Mouse (Mus musculus): ENCODE results near the gene Dnajb4. TPM values are rescaled to one million over a fixed set of nuclear protein-coding genes. Genes with fewer than 3 reads are reported as not detected.
"Not testable (repeated sequence)": the region's sequence is repeated elsewhere in the genome, so short reads cannot be mapped to it uniquely, and the experiment has no call there.

Gene Dnajb4
- total RNA-seq, 4 experiments from 2014 or later, result 48.9 to 56.3 (median 52.6) TPM

DNA sequence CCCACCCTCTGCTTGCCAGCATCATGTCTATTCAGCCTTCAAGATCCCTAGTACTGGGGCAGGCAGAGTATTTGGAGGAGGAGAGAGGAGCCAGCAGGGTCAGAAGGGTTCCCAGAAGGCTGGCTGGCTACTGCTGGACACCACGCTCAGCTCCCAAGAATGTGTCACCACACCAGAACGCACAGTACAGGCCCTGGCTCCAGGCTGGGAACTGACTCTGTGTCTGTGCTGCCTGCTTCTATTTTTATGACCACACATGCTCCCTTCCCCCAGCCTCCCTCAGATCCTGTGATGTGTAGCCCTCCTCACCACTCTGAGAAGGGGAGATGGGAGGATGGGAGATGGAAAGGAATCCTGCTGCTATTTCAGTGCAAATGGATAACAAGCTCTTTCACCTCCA lies 64.9 kb downstream of the Dnajb4 start:
- DNase-seq, result no peak

DNA sequence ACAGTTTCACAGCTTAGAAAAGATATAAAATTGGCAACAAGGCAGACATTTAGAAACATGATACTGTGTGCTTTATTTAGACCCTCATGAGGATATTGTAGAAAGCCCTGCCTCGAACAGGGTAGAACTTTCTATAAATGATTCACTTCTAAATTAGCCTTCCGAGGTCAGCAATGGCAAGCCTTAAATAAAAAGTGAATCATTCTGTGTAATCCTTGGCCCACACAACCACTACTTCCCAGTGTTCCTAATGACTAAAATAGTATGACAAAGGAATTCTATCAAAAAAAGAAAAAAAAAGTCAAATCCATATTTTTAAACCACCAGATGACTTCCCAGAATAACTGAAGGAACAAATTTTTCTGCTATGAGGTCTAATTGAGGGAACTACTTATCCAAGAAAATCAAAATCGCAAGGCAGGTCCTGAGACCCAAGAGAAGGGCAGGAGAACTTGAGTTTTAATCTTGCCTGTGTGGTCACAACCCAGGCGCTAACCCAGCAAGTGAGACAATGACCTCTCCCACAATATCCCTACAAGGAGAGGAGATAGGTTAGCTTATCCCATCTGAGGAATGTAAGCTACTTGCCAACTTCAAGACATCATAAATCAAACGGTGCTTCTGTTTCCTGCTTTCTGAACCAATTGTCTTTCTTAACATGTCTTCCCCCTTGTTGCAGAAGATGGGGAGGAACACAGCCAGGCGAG lies 67.0 kb downstream of the Dnajb4 start:
- no peak for DNase-seq

DNA sequence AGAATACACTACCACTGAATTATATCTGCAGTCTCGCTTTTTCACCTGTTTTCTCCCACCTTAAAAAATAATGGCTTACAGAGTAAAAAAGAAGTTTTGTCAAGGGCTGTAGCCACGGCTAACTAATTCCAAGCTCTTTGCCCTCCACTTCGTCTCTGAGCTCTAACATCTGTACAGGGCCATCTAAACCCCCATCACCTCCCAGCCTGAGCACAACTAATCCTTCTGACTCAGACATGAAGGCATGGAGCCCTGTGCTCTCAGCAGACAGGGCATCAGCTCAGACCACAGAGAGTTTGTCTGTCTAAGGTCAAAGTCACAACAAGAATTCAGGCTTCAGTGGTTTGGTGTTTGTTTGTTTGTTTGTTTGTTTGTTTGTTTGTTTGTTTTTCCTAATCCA lies 68.0 kb downstream of the Dnajb4 start:
- no peak for DNase-seq

DNA sequence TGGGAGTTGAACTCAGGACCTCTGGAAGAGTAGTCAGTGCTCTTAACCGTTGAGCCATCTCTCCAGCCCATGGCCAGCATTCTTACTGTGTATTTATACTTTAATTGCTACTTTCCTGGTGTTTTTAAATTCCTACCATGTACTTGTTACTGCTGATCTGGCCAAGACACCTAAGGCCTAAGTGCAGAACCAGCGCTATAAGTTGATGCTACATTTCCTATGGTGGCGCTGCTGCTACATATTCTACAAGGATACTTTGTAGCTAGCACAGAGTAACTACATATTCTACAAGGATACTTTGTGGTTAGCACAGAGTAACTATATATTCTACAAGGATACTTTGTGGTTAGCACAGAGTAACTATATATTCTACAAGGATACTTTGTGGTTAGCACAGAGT lies 70.8 kb downstream of the Dnajb4 start:
- not testable (repeated sequence) for DNase-seq

DNA sequence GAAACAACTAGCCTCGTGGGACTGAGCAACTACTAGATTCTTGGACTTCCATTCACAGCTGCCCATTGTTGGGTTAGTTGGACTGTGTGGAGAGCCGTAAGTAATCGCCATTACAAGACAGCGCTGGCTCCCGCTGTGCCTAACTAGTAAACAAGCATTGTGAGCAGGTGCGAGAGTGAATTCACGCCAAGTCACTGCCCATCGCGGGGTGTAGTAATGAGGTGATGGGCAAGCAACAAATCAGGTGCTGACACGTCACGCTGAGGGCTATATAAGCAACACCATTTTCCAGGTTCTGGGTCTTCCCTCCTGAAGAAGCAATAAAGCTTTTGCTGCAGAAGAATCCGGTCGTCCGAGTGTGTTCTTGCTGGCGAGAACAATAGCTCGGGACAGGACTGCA lies 74.0 kb downstream of the Dnajb4 start:
- not testable (repeated sequence) for DNase-seq

DNA sequence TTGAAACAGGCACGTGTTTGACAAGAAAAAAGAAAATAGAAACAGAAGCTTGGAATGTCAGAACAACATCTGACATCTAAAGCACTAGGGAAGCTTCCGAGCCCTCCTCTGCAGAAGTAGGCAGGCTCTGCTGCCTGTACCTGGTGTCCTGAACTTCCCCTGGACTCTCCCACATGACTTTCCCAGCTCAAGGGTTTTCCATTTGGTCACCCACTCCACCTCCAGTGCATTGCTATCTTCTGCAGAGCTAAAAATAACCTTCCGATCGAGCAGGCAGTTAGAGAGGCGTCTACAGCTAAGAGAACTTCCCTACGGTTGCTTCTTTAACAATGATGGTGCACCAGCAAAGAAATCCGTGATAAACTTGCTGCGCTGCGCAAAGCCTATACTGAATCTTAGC lies 76.5 kb downstream of the Dnajb4 start:
- no peak for DNase-seq

DNA sequence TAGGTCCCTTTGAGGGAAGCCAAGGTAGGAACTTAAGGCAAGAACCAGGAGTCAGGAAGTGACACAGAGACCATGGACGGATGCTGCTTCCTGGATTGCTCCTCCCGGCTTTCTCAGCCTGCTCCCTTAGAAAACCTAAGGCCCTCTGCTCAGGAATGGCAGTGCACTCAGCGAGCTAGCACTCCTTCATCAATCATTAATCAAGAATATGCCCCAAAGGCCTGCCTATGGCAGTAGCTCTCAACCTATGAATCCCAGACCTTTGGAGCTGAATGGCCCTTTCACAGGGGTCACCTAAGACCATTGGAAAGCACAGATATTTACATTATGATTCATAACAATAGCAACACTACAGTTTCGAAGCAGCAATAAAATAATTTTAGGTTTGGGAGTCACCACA lies 79.1 kb downstream of the Dnajb4 start:
- no peak for DNase-seq

DNA sequence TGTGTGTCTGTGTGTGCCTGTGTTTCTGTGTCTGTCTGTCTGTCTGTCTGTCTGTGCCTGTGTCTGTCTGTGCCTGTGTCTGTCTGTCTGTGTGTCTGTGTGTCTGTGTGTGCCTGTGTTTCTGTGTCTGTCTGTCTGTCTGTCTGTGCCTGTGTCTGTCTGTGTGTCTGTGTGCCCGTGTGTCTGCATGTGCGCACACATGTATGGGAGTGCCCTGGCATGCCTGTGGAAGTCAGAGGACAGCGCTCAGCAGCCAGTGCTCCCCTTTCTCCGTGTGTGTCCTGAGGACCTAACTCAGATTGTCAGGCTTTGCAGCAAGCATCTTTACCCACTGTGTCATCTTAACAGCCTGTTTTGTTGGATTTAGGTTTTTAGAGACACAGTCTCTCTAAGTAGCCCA lies 80.7 kb downstream of the Dnajb4 start:
- DNase-seq, result not testable (repeated sequence)

DNA sequence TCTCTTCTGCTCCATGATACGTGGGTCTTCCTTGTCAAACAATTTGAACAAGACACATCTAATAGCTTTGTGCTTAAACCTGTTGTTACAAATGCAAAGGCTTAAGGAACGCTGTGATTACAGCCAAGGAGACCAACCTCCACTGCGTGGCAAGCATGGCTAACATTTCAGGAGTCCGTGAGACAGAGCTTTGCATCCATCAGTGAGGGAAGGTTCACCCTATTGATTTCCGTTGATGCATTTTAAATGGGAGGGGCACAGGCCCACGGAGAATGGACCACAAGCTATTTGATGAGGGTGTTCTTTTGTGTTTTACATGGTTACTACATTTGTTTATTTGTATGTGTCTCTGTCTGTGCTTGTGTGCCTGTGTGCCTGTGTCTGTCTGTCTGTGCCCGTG lies 81.5 kb downstream of the Dnajb4 start:
- no peak for DNase-seq

Other genes starting within 250 kb of the Dnajb4 start
- 1 to 10 TPM in 1 of 4 experiments, under 1 TPM in 3; 0.61 to 1.8 (median 0.82) TPM for gene Gipc2, start 44.1 kb downstream of the Dnajb4 start, total RNA-seq (2022)
- 100 to 1,000 TPM; 105 to 167 (median 132) TPM for gene Fubp1, start 120 bp upstream of the Dnajb4 start, total RNA-seq (2022)
- 1 to 10 TPM; 2.8 to 4.0 (median 3.1) TPM for gene Nexn, start 56.0 kb upstream of the Dnajb4 start, total RNA-seq (2022)
- 10 to 100 TPM in 3 of 4 experiments, 1 to 10 TPM in 1; 9.9 to 29.6 (median 16.8) TPM for gene Miga1, start 130.1 kb upstream of the Dnajb4 start, total RNA-seq (2022)
- 100 to 1,000 TPM in 3 of 4 experiments, 10 to 100 TPM in 1; 93.9 to 139 (median 129) TPM for gene Usp33, start 136.2 kb upstream of the Dnajb4 start, total RNA-seq (2022)
- 10 to 100 TPM; 31.3 to 52.7 (median 48.1) TPM for gene Zzz3, start 185.2 kb upstream of the Dnajb4 start, total RNA-seq (2022)